Mouse (Mus musculus): ENCODE results near the gene Gm10203. TPM values are rescaled to one million over a fixed set of nuclear protein-coding genes. Genes with fewer than 3 reads are reported as not detected.

Gene Gm10203
- polyA plus RNA-seq, 1 experiment from 2014 or later: not detected

DNA sequence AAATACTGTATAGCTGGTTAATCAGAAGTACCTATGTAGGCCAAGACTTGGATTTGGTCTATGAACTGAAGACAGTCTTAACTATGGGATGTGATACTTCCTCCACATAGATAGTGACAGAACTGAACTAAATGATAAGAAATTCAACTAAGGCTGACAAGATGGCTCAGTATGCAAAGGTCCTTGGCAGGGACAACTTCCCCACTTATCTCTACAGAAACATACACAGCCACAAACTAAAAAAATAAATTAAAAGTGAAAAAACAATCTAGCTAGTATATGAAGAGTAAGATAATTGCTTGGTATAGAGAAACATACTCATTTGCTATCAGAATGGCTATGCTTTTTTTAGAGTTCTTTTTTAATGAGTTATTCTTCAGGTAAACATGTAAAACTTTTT, 49.1 kb downstream of the Gm10203 start:
- CTCF ChIA-PET: interaction anchor here (1.1 to 1.7 kb wide), 2 partner anchors 9 to 17 kb away, joined by 3 to 5 read pairs; partner anchors contain the start of gene Amn1
- in situ Hi-C loops (cut with MboI; ENCODE audit: low pct_unique_long_range_greater_than_20kb): no loop called here
- H3K27me3 ChIP-seq: no peaks in the 10 kb centered on the region
- no peak for TF ChIP-seq CTCF (IDR thresholded peaks at IDR 0.05)
- POLR2A ChIA-PET: interaction anchor here (0.9 kb wide), 1 partner anchor 10 kb away, joined by 3 read pairs; the partner anchor contains the start of gene Amn1
- no peak for DNase-seq (ENCODE audit: low read depth, low spot score)
- ATAC-seq: no peak

Other genes starting within 250 kb of the Gm10203 start
- 16.6 TPM for gene Caprin2, start 233.9 kb upstream of the Gm10203 start, polyA plus RNA-seq (2021)
- gene Sinhcaf, start 183.7 kb upstream of the Gm10203 start, polyA plus RNA-seq (2021): 72.4 TPM
- gene Dennd5b, start 28.5 kb upstream of the Gm10203 start, polyA plus RNA-seq (2021): 6.4 TPM
- 13.5 TPM for gene Etfbkmt, start 9.7 kb downstream of the Gm10203 start, polyA plus RNA-seq (2021)
- 21.9 TPM for gene Amn1, start 58.5 kb downstream of the Gm10203 start, polyA plus RNA-seq (2021)
- gene Resf1, start 179.2 kb downstream of the Gm10203 start, polyA plus RNA-seq (2021): 28.9 TPM

Data from Patski (cell line).